Mouse (Mus musculus) brain, embryonic 18.5 days (tissue): ENCODE measurements around the gene Stxbp1.

ENCODE experiments used
- DNase-seq: peaks from one replicate; pipeline ENCODE4 v3.0.0-alpha.2; 2012; ENCODE audit warnings: low read depth, low spot score

The Stxbp1 gene

DNA sequence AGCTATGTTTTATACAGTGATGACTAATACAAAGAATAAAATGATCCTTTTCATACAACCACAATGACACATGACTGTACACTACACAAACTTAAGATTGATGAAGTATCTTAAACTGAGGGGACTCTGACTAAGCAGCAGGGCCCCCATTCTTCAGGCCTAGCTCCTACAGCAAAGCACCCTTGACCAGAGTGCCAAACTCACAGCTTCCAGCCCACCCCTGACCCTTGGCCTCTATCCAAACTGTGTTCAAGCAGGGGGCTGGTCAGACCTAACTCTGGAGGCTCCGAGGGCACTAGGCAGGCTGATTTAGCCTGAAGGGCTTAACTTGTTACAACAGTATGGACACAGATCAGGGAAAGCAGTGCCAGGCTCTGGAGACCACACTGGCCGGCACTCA is 58.5 kb downstream of the Stxbp1 start:
- no peak for DNase-seq

DNA sequence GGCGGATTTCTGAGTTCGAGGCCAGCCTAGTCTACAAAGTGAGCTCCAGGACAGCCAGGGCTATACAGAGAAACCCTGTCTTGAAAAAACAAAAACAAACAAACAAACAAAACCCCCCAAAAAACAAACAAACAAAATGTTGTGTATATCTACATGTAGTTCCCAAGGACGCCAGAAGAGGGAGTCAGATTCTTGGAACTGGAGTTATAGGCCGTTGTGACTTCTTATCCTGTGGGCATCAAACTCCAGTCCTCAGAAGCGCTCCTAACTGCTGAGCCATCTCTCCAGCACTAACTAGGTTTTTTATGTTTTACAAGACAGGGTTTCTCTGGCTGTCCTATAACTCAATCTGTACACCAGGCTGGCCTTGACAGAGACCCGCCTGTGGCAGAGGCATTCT is 59.9 kb downstream of the Stxbp1 start:
- no peak for DNase-seq

DNA sequence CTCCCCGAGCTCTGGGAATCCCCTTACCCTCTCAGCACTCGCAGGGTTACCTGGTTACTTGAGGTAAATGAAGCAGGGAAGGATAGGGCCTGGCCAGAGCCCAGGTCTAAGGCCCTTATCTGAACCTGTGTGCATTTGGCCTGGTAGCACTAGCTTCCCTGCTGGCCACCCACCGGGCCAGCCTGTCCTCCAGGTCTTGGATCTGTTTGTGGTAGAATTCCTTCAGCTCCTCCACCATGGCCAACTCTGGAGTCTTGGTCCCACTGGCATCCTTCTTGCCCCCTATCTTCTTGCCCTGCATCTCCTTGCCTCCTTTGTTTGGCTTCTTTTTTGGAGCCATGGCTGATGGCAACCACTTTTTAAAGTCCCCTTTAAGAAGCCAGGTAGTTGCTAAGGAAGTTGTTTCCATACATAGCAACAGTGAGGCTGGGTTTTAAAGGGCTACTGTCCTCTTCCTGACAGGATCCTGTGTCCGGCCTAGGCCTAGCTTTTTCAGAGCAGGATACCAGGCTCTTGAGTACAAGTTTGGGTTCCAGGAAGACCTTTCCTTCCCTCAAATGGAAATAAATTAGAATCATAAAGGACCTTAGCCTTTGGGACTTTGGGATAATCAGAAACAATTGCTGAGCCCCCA is 62.9 kb downstream of the Stxbp1 start, which contains the start of gene Cfap157:
Gene Cfap157 (minus strand): TSS at position 381 of the 634 bp plus-strand sequence.
- DNase-seq, result no peak

DNA sequence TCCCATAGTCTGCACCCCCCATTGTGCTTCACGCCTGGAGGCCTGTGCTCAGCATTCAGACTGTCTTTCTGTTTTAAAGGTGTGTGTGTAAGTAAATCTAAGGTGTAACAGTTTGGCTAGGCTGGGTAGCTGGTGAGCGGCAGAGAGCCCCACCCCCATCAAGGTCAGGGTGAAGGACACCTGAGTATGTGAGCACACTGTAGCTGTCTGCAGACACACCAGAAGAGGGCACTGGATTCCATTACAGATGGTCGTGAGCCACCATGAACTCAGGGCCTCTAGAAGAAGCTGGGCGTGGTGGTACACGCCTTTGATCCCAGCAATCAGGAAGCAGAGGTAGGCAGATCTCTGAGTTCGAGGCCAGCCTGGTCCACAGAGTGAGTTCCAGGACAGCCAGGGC is 65.3 kb downstream of the Stxbp1 start:
- DNase-seq, result no peak

DNA sequence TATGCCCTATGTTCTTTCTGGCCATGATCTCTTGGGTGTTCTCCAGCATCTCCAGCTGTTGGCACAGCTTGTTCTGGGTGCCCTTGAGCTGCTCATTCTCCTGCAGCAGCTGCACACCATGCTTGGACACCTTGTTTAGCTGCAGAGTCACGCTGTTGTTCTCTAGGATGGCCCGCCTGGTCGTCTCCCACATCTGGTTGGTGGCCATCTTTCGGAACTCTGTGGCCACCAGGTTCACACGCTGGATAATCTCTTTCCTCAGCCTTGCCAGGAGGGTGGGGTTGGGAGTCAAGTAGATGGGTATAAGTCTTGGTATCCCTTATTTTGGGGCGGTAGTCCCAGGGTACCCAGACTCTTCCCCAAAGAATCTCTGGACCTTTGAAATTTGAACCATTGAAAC is 67.3 kb downstream of the Stxbp1 start:
- no peak for DNase-seq

DNA sequence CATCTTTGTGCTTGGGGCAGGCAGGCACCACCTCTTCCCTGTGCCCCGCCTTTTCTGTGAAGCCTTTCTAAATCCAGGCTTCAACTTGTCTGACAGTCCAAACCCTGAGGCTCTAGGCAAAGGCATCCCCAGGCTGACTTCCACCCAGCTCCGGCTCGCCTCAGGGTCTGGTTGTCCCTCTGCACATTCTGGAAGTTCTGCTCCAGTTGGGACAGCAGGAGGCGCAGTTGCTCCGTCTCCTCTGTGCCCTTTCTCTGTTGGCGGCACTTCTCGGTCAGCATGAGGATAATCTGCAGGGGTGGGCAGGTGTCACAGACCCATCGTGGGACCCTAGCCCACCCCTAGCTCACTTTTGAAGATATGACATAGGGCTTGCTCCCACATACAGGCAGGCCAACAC is 67.9 kb downstream of the Stxbp1 start:
- no peak for DNase-seq

- DNase-seq, result no peak
Measured at GRCm38 (mm10) chr2:32778081-32778480, 69.0 kb downstream of the Stxbp1 start.

GRCm38 (mm10) chr2:32776192-32776591 is 70.9 kb downstream of the Stxbp1 start:
- no peak for DNase-seq

DNA sequence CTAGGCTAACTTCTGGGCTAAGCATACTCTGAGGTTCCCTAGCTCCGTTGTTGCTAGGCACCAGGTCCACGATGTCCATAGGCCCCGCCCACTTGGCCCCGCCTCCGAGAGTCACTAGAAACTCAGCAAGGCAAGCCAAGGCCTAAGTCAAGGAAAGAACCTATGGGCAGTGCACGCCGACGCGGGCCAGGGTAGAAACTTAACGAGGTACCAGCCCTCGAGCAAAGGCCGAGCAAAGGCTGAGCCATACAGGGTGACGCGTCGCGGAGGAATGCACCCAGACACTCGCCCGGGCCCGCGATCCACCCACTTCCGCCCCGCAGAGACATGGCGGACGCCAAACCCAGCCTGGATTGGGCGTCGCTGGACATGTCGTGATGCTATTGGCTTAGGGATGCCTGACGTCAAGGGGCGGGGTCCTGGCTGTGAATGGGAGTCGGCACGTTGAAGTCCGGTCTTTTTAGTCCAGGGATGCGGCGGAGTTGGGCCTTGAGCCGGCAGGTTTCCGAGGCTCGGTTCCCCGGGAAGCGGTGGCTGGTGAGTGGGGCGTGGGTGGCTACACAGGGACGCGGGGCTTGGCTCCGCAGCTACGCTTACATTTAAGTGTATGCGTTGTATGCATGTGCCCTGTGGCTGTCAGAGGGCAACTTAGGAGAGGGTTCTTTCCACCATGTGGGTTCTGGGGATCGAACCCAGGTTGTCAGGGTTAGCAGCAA is 71.5 kb downstream of the Stxbp1 start, which contains the start of the genes Ttc16 and Ptrh1:
Gene Ttc16 (minus strand): TSS at position 275 of the 716 bp plus-strand sequence.
Gene Ptrh1 (plus strand): TSS at position 428 of the 716 bp plus-strand sequence.
- DNase-seq, result peak; percentile 85

GRCm38 (mm10) chr2:32772626-32773279 is 74.3 kb downstream of the Stxbp1 start:
- no peak for DNase-seq

DNA sequence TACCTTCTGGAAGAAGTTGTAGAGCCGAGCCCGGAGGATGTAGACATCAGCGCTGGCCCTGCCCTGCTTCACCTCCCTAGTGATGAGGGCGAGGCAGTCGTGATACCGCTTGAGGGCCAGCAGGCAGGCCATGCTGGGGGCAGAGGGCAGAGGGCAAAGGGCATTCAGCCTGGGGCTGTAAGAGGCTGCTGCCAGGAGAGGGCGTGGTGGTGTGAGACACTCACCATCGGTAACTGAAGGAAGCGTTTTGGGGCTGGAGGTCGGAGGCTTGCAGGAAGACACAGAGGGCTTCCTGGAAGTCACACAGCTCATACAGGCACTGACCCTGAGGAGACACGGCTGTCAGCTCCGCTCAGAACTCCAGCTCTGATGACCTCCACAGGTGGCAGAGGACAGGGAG is 75.2 kb downstream of the Stxbp1 start:
- no peak for DNase-seq

DNA sequence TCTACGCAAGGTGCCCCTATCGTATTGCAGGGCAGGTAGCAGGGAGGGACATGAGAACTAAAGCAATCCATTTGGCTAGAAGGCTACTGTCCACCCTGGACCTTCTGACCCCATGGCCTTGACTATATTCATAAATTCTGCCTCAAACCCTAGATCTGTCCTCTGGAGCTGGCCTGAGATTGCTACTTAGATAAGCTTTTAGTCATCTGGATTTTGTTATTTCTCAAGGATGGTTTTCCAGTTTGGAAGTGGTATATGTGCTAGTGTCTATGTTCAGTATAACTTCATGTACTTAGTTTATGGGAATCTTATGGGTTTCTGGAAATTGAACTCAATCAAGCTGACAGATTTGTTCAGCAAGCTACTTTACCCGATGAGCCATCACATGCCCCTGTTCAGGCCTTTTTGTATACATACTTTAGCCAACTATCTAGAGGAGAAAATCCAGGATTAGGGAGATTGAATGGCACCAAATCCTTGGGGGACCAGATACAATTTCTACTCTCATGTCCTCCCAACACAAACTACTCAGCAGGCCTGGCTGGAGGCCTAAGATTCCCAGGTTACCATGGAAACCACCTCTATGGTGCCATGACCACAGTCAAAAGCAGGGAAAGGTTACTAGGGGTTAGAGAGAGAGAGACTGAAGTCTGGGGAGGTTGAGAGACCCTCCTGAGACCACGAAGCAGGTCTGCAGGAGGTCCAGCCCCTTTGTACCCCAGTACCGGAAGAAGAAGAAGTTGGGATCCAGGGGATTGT is 77.5 kb downstream of the Stxbp1 start:
- no peak for DNase-seq

GRCm38 (mm10) chr2:32768661-32769285 is 78.3 kb downstream of the Stxbp1 start:
- DNase-seq, result no peak

- no peak for DNase-seq
Measured at GRCm38 (mm10) chr2:32767241-32767640, 79.8 kb downstream of the Stxbp1 start.

GRCm38 (mm10) chr2:32763353-32763752 is 83.7 kb downstream of the Stxbp1 start:
- no peak for DNase-seq

DNA sequence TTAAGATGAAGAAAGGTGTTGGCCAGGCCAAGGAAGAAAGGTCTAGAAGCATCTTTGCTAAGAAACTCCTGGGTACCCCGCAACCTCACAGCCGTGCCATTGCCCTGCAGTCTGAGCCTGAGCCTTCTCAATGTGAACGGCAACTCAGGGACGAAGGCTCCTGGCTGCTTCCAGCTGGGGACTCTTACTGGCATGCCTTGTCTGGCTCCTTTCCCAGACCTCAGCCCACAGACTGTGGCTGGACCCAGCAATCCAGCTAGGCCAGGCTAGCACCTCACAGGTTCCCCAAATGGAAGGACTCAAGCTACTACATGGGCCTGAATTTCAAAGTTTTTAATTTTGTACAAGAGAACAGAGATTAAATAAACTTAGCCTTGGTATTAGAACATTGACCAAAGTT is 85.2 kb downstream of the Stxbp1 start:
- DNase-seq, result no peak

- no peak for DNase-seq
Measured at GRCm38 (mm10) chr2:32761361-32761760, 85.7 kb downstream of the Stxbp1 start.

DNA sequence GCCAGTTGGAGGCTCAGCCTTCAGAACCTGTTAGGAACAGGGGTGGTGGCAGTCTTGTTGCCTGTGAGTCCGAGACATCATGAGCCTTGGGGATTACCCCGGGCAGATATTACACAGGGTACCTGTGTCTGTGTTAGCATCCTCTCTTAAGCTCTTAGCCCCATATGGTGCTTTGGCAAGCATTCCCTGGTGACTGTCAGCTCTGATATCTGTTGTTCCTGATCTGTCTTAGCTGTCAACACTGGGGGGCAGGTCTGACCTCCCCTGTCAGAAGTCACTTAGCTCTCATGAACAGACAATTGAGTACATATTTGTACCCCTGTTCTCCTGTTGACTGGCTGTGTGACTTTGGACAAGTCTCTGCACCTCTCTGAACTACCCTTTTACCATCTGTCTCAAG is 88.0 kb downstream of the Stxbp1 start:
- DNase-seq, result no peak

GRCm38 (mm10) chr2:32758503-32758902 is 88.5 kb downstream of the Stxbp1 start:
- no peak for DNase-seq

DNA sequence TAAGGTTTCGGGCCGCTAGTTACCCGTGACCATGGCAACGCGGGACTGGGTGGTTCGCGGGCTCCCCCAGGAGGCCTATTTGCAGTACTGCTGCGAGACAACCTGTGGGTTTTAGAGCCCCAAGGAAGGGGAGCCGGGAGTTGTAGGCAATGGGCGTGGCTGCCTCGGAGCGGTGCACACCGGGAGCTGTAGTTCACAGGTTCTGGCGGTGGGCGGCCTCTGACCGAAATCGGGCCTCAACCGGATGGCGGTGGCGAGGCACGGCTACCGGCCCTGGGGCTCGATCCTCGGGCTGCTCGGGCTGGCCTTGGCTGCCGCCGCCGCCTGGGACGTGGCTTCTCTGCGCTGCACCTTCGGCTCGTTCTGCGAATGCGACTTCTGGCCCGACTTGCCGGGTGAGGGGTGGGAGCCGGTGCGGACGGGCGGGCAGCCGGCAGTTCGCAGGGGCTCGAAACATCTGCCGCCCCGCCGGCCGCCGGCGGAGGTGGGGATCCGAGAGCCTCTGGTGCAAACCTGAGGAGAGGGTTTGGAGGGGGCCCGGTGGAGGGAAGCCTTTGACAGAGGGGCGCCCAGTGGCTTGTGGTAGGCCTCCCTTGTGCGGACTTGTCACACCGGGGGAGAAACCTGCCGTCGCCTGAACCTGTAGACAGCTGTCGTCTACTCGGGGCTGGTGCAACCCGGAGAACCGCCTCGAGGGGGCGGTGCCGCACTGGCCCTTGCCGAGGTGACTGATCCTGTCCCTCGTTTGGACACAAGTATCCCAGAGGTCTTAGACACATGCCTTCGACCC is 89.8 kb downstream of the Stxbp1 start, which contains the start of gene Tor2a:
Gene Tor2a (plus strand): TSS at position 179 of the 790 bp plus-strand sequence.
- DNase-seq, result peak; percentile 92

- no peak for DNase-seq
Measured at GRCm38 (mm10) chr2:32756674-32757055, 90.4 kb downstream of the Stxbp1 start.
